Mouse (Mus musculus): Measurements from ENCODE around the gene Ncmap. TPM values are rescaled to one million over a fixed set of nuclear protein-coding genes. Genes with fewer than 3 reads are reported as not detected.

The Ncmap gene
- polyA plus RNA-seq, 1 experiment from 2014 or later: 0.37 TPM

- Histone ChIP-seq H3K27me3 (replicated peaks) (peaks cover 10% of the 10 kb centered on the region; the same call in 1 of the 2 replicates), H3K27ac (ENCODE audit: poor library complexity, severe bottlenecking) (peak within 1 kb of the TSS; percentile 99), H3K36me3 (peaks cover 20% of the 10 kb centered on the region), H3K9ac (peak within 1 kb of the TSS; percentile 99), H3K9me3 (replicated peaks) (no peaks in the 10 kb centered on the region), H3K4me3 (peak within 1 kb of the TSS; percentile 99), H3K4me1 (replicated peaks) (peaks cover 18% of the 10 kb centered on the region), H3K4me2 (peak within 1 kb of the TSS; percentile 81)
- under 1% methylated on average over 69 of the region's 69 CpGs for WGBS
- peak; percentile 95 for ATAC-seq (ENCODE audit: insufficient number of reproducible peaks, low FRiP score)
These were observed 44.8 kb downstream of the Ncmap start, which contains the start of gene Srrm1 for GRCm38 (mm10) chr4:135353066-135353793. Gene Srrm1, minus strand, starts transcription at chr4:135353321.

- H3K4me2 ChIP-seq: peak overlapping the region; percentile 81
- under 1% methylated on average over 66 of the region's 67 CpGs for WGBS
- peaks cover 21% of the 10 kb centered on the region for H3K36me3 ChIP-seq
- peaks cover 18% of the 10 kb centered on the region for H3K4me1 ChIP-seq (replicated peaks)
- H3K27me3 ChIP-seq (replicated peaks): peaks cover 7% of the 10 kb centered on the region; the same call in 1 of the 2 replicates
- peak overlapping the region; percentile 99 for H3K9ac ChIP-seq
- H3K27ac ChIP-seq (ENCODE audit: poor library complexity, severe bottlenecking): peak overlapping the region; percentile 90
- H3K9me3 ChIP-seq (replicated peaks): no peaks in the 10 kb centered on the region
- peak overlapping the region; percentile 99 for H3K4me3 ChIP-seq
- ATAC-seq (ENCODE audit: insufficient number of reproducible peaks, low FRiP score): peak; percentile 60
These were observed 45.5 kb downstream of the Ncmap start for GRCm38 (mm10) chr4:135352326-135353065.

GRCm38 (mm10) chr4:135337376-135337942 lies 60.6 kb downstream of the Ncmap start:
- WGBS: 77% methylated on average over 14 of the region's 14 CpGs
- H3K9me3 ChIP-seq (replicated peaks): no peaks in the 10 kb centered on the region
- H3K9ac ChIP-seq: no peak overlapping the region
- no peak overlapping the region for H3K27ac ChIP-seq (ENCODE audit: poor library complexity, severe bottlenecking)
- H3K36me3 ChIP-seq: peaks cover 93% of the 10 kb centered on the region
- ATAC-seq (ENCODE audit: insufficient number of reproducible peaks, low FRiP score): no peak
- H3K4me1 ChIP-seq (replicated peaks): no peaks in the 10 kb centered on the region
- no peak overlapping the region for H3K4me3 ChIP-seq
- no peaks in the 10 kb centered on the region for H3K27me3 ChIP-seq (replicated peaks)
- H3K4me2 ChIP-seq: no peak overlapping the region

DNA sequence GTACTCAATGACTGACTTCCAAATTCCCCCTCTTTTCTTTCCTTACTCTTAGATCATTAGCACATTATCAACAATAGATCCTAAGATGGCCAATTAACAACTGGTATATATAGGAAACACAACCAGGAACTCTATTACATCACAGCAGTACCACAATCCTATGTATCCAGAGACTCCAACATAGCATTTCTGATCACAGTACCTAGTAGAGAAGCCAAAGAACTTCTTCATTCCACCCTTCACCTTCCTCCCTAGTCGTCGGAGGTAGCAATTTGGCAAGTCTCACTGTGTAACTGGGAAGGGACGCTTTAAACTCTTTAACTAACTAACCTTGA lies 62.0 kb downstream of the Ncmap start:
- 89% methylated on average over 3 of the region's 3 CpGs for WGBS
- no peak overlapping the region for H3K9ac ChIP-seq

DNA sequence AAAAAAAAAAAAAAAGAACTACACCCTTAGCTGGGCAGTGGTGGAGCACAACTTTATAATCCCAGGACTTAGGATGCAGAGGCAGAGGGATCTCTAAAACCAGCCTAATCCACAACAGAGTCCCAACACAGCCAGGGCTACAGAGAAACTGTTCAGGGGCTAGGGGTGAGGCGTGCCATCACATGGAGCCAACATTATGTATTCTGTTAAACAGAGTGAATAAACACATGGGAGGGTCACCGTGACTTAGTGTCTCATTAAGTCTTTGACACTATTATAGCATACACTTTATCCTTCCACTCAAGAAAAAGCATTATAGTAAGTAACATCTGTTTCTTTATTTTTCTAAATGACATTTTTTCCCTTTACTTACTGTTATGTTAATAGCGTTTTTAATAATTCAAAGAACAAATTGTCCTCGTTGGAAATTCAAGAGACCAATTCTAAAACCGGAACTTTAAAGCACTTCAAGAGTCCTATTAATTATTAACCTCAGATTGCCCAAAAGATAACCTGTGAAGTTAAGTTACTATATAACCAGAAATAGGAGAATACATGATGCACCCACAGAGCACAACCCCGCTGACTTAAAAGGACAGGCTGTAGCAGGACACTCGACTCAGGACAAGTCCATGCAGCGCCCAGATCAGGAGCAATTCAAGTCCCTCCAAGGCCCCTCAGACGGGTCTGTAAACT lies 62.6 kb downstream of the Ncmap start:
- peaks cover 94% of the 10 kb centered on the region for H3K36me3 ChIP-seq
- no peak overlapping the region for H3K4me3 ChIP-seq
- ATAC-seq (ENCODE audit: insufficient number of reproducible peaks, low FRiP score): no peak
- no peaks in the 10 kb centered on the region for H3K9me3 ChIP-seq (replicated peaks)
- H3K27me3 ChIP-seq (replicated peaks): no peaks in the 10 kb centered on the region
- no peaks in the 10 kb centered on the region for H3K4me1 ChIP-seq (replicated peaks)
- 92% methylated on average over 9 of the region's 9 CpGs for WGBS
- no peak overlapping the region for H3K4me2 ChIP-seq
- no peak overlapping the region for H3K9ac ChIP-seq
- H3K27ac ChIP-seq (ENCODE audit: poor library complexity, severe bottlenecking): no peak overlapping the region

More for the DNA sequence above, 62.0 kb downstream of the Ncmap start:
- Histone ChIP-seq H3K27me3 (replicated peaks) (no peaks in the 10 kb centered on the region), H3K9me3 (replicated peaks) (no peaks in the 10 kb centered on the region), H3K27ac (ENCODE audit: poor library complexity, severe bottlenecking) (no peak overlapping the region), H3K36me3 (peaks cover 95% of the 10 kb centered on the region), H3K4me2 (no peak overlapping the region), H3K4me1 (replicated peaks) (no peaks in the 10 kb centered on the region), H3K4me3 (no peak overlapping the region)
- ATAC-seq (ENCODE audit: insufficient number of reproducible peaks, low FRiP score): no peak

DNA sequence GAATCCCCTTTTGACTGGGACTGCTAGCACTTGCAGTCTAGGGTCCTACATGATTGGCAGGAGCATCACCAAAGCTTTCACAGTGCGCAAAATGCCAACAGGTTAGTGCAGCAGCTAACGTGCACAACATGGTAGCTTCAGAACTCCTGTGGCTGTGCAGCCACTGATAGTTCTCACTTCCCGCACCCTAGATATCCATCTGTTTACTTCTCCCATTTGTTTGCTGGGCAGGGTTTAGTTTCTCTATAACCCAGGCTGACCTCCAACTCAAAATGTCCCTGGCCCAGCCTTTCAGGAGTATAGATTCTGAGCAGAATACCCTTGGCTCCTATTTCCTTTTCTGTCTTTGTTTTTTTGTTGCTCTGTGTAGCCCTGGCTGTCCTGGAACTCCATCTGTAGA lies 71.6 kb downstream of the Ncmap start:
- WGBS: 89% methylated on average over 3 of the region's 3 CpGs
- H3K27ac ChIP-seq (ENCODE audit: poor library complexity, severe bottlenecking): no peak overlapping the region
- H3K4me1 ChIP-seq (replicated peaks): no peaks in the 10 kb centered on the region
- no peaks in the 10 kb centered on the region for H3K9me3 ChIP-seq (replicated peaks)
- H3K36me3 ChIP-seq: peaks cover 92% of the 10 kb centered on the region
- no peak overlapping the region for H3K4me3 ChIP-seq
- H3K4me2 ChIP-seq: no peak overlapping the region
- H3K9ac ChIP-seq: no peak overlapping the region
- no peak for ATAC-seq (ENCODE audit: insufficient number of reproducible peaks, low FRiP score)
- no peaks in the 10 kb centered on the region for H3K27me3 ChIP-seq (replicated peaks)

DNA sequence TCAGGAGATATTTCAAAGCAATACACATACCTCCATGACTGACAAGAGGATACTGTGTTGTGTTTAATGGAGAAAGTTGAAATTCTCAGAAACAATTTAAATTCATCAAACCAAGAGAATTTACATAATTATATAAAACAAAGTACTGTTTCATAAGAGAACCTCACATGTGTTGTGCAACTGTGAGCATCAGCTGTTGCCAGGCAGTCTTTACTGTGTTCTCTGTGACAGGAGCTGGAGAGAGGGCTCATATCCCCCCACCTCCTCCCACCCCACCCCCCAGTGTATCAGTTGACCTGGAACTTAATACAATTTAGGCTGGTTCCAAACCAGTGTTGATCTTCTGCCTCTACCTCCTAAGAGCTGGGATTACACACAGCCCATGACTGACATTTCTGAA lies 72.0 kb downstream of the Ncmap start:
- no peak overlapping the region for H3K4me2 ChIP-seq
- no peak overlapping the region for H3K27ac ChIP-seq (ENCODE audit: poor library complexity, severe bottlenecking)
- H3K4me3 ChIP-seq: no peak overlapping the region
- no peaks in the 10 kb centered on the region for H3K27me3 ChIP-seq (replicated peaks)
- ATAC-seq (ENCODE audit: insufficient number of reproducible peaks, low FRiP score): no peak
- H3K4me1 ChIP-seq (replicated peaks): no peaks in the 10 kb centered on the region
- no peaks in the 10 kb centered on the region for H3K9me3 ChIP-seq (replicated peaks)
- H3K36me3 ChIP-seq: peaks cover 91% of the 10 kb centered on the region
- H3K9ac ChIP-seq: no peak overlapping the region

GRCm38 (mm10) chr4:135323021-135323420 lies 75.0 kb downstream of the Ncmap start:
- Histone ChIP-seq H3K36me3 (peaks cover 89% of the 10 kb centered on the region), H3K4me3 (no peak overlapping the region), H3K4me2 (no peak overlapping the region), H3K9ac (no peak overlapping the region), H3K9me3 (replicated peaks) (no peaks in the 10 kb centered on the region), H3K4me1 (replicated peaks) (no peaks in the 10 kb centered on the region), H3K27ac (ENCODE audit: poor library complexity, severe bottlenecking) (no peak overlapping the region), H3K27me3 (replicated peaks) (no peaks in the 10 kb centered on the region)
- ATAC-seq (ENCODE audit: insufficient number of reproducible peaks, low FRiP score): no peak
- 89% methylated on average over 8 of the region's 8 CpGs for WGBS

MicroRNAs encoded within 50 kb of the gene (microRNA counts, 519-probe panel; counts per million panel counts)
- microRNA mmu-miR-700: not detected

Small RNA genes lying within 50 kb of the gene (microRNA-seq; reads per million reads assigned to microRNA genes)
- 292 reads per million, percentile 66 among the genes with 10 or more reads in this experiment for gene Mir700

Other genes starting within 250 kb of the Ncmap start
- gene Clic4, start 125.4 kb downstream of the Ncmap start, polyA plus RNA-seq (2016; fragmentation: Nextera tagmentation; extraction: Ambion mirVana): 291 and 300 TPM in 2 replicates
- 170 and 178 TPM in 2 replicates for gene Srrm1, start 44.9 kb downstream of the Ncmap start, polyA plus RNA-seq (2016; fragmentation: Nextera tagmentation; extraction: Ambion mirVana)
- gene Rcan3, start 35.6 kb upstream of the Ncmap start, polyA plus RNA-seq (2016; fragmentation: Nextera tagmentation; extraction: Ambion mirVana): 10.3 and 10.4 TPM in 2 replicates
- 0.31 and 0.47 TPM in 2 replicates for gene Stpg1, start 96.6 kb upstream of the Ncmap start, polyA plus RNA-seq (2016; fragmentation: Nextera tagmentation; extraction: Ambion mirVana)
- gene Nipal3, start 96.8 kb upstream of the Ncmap start, polyA plus RNA-seq (2016; fragmentation: Nextera tagmentation; extraction: Ambion mirVana): 4.0 and 4.2 TPM in 2 replicates
- 6.0 and 6.8 TPM in 2 replicates for gene Grhl3, start 175.4 kb upstream of the Ncmap start, polyA plus RNA-seq (2016; fragmentation: Nextera tagmentation; extraction: Ambion mirVana)

Measured in heart, embryonic 12.5 days (tissue).